Mouse (Mus musculus): ENCODE data around the gene Gm49340. TPM values are rescaled to one million over a fixed set of nuclear protein-coding genes. Genes with fewer than 3 reads are reported as not detected.

The Gm49340 gene
- not detected for polyA plus RNA-seq (2017; shearing (Covaris generic))

GRCm38 (mm10) chr11:73329442-73329841 is at the start of gene Gm49340, which contains the start of the genes Aspa and Spata22:
TSS of gene Gm49340 (plus strand) at chr11:73329741.
TSS of gene Aspa (minus strand) at chr11:73329596.
TSS of gene Spata22 (plus strand) at chr11:73329741.

GRCm38 (mm10) chr11:73350483-73350882 is 20.9 kb downstream of the Gm49340 start, which contains the start of gene Olfr20:
TSS of gene Olfr20 (plus strand) at chr11:73350783.

GRCm38 (mm10) chr11:73370946-73371345 is 41.4 kb downstream of the Gm49340 start, which contains the start of gene Olfr376:
TSS of gene Olfr376 (plus strand) at chr11:73371246.

GRCm38 (mm10) chr11:73399514-73399913 is 70.0 kb downstream of the Gm49340 start, which contains the start of gene Olfr1:
TSS of gene Olfr1 (minus strand) at chr11:73399614.

Other genes starting within 250 kb of the Gm49340 start
- 100 to 1,000 TPM in 1 of 2 experiments, 10 to 100 TPM in 1; 37.2 to 255 TPM for gene Itgae, start 239.2 kb upstream of the Gm49340 start, polyA plus RNA-seq (2017; shearing (Covaris generic))
- 10 to 100 TPM; 14.4 to 20.1 TPM for gene Haspin, start 191.4 kb upstream of the Gm49340 start, polyA plus RNA-seq (2017; shearing (Covaris generic))
- gene P2rx5, start 169.3 kb upstream of the Gm49340 start, polyA plus RNA-seq (2017; shearing (Covaris generic)) = under 1 TPM; 0.19 to 0.61 TPM
- 100 to 1,000 TPM in 1 of 2 experiments, 10 to 100 TPM in 1; 60.0 to 102 TPM for gene Emc6, start 152.7 kb upstream of the Gm49340 start, polyA plus RNA-seq (2017; shearing (Covaris generic))
- 10 to 100 TPM; 29.9 to 32.4 TPM for gene Tax1bp3, start 152.7 kb upstream of the Gm49340 start, polyA plus RNA-seq (2017; shearing (Covaris generic))
- 10 to 100 TPM; 11.4 to 11.7 TPM for gene Ctns, start 130.7 kb upstream of the Gm49340 start, polyA plus RNA-seq (2017; shearing (Covaris generic))
- gene Shpk, start 130.3 kb upstream of the Gm49340 start, polyA plus RNA-seq (2017; shearing (Covaris generic)) = 1 to 10 TPM; 6.0 to 7.6 TPM
- not detected for gene Trpv1, start 95.4 kb upstream of the Gm49340 start, polyA plus RNA-seq (2017; shearing (Covaris generic))
- gene Trpv3, start 62.4 kb upstream of the Gm49340 start, polyA plus RNA-seq (2017; shearing (Covaris generic)) = under 1 TPM in 1 of 2 experiments, not detected in 1; 0.05 TPM
- under 1 TPM in 1 of 2 experiments, not detected in 1; 0.16 TPM for gene Aspa, start 145 bp upstream of the Gm49340 start, polyA plus RNA-seq (2017; shearing (Covaris generic))
- gene Spata22, start within 50 bp of the Gm49340 start, polyA plus RNA-seq (2017; shearing (Covaris generic)) = not detected
- under 1 TPM in 1 of 2 experiments, not detected in 1; 0.07 TPM for gene Olfr20, start 21.0 kb downstream of the Gm49340 start, polyA plus RNA-seq (2017; shearing (Covaris generic))
- not detected for gene Olfr376, start 41.5 kb downstream of the Gm49340 start, polyA plus RNA-seq (2017; shearing (Covaris generic))
- gene Olfr1, start 69.9 kb downstream of the Gm49340 start, polyA plus RNA-seq (2017; shearing (Covaris generic)) = not detected
- gene Olfr378, start 98.7 kb downstream of the Gm49340 start, polyA plus RNA-seq (2017; shearing (Covaris generic)) = not detected
- under 1 TPM in 1 of 2 experiments, not detected in 1; 0.10 TPM for gene Olfr380, start 127.8 kb downstream of the Gm49340 start, polyA plus RNA-seq (2017; shearing (Covaris generic))
- not detected for gene Olfr381, start 161.9 kb downstream of the Gm49340 start, polyA plus RNA-seq (2017; shearing (Covaris generic))
- gene Olfr382, start 187.5 kb downstream of the Gm49340 start, polyA plus RNA-seq (2017; shearing (Covaris generic)) = not detected